Mouse (Mus musculus): ENCODE data around the gene Tns2. TPM values are rescaled to one million over a fixed set of nuclear protein-coding genes. Genes with fewer than 3 reads are reported as not detected.

Tns2 gene
- total and polyA plus RNA-seq, 2 experiments from 2014 or later, result 5.0 to 8.4 TPM

- peaks cover 62% of the 10 kb centered on the region for H3K36me3 ChIP-seq (ENCODE audit: insufficient read depth)
- H3K4me1 ChIP-seq (ENCODE audit: insufficient read depth), result no peaks in the 10 kb centered on the region
- H3K27ac ChIP-seq (ENCODE audit: low read depth, low read length), result peak overlapping the region; percentile 59
- no peak overlapping the region for H3K9ac ChIP-seq
- TF ChIP-seq CTCF (IDR thresholded peaks at IDR 0.05; ENCODE audit: low read depth), result no peak
- H3K27me3 ChIP-seq (ENCODE audit: insufficient read depth, low read length), result no peaks in the 10 kb centered on the region
- DNase-seq (peak; percentile 54), ATAC-seq (peak; percentile 51)
- 47% methylated on average over 11 of the region's 11 CpGs for WGBS
- H3K4me3 ChIP-seq (ENCODE audit: low read depth, low read length), result no peak overlapping the region
- H3K9me3 ChIP-seq (ENCODE audit: low read length), result no peaks in the 10 kb centered on the region
- H3K4me2 ChIP-seq (ENCODE audit: low read depth), result no peak overlapping the region
Observed at GRCm38 (mm10) chr15:102116753-102117415, 16.7 kb downstream of the Tns2 start.

- no peaks in the 10 kb centered on the region for H3K9me3 ChIP-seq (ENCODE audit: low read length)
- 74% methylated on average over 19 of the region's 19 CpGs for WGBS
- H3K4me1 ChIP-seq (ENCODE audit: insufficient read depth), result no peaks in the 10 kb centered on the region
- peaks cover 68% of the 10 kb centered on the region for H3K36me3 ChIP-seq (ENCODE audit: insufficient read depth)
- H3K4me3 ChIP-seq (ENCODE audit: low read depth, low read length), result no peak overlapping the region
- TF ChIP-seq CTCF (IDR thresholded peaks at IDR 0.05; ENCODE audit: low read depth), result peak; percentile 65
- peak; percentile 27; the same call in 1 of the 2 replicates for ATAC-seq
- no peak for DNase-seq
- peak overlapping the region; percentile 59 for H3K27ac ChIP-seq (ENCODE audit: low read depth, low read length)
- no peak overlapping the region for H3K4me2 ChIP-seq (ENCODE audit: low read depth)
- no peaks in the 10 kb centered on the region for H3K27me3 ChIP-seq (ENCODE audit: insufficient read depth, low read length)
- no peak overlapping the region for H3K9ac ChIP-seq
Observed at GRCm38 (mm10) chr15:102117461-102118443, 17.5 kb downstream of the Tns2 start.

- H3K4me2 ChIP-seq (ENCODE audit: low read depth), result no peak overlapping the region
- WGBS, result 80% methylated on average over 4 of the region's 4 CpGs
Observed at GRCm38 (mm10) chr15:102118591-102118990, 18.4 kb downstream of the Tns2 start.

GRCm38 (mm10) chr15:102119121-102119830, 19.1 kb downstream of the Tns2 start:
- no peaks in the 10 kb centered on the region for H3K9me3 ChIP-seq (ENCODE audit: low read length)
- TF ChIP-seq CTCF (IDR thresholded peaks at IDR 0.05; ENCODE audit: low read depth), result no peak
- no peak overlapping the region for H3K4me3 ChIP-seq (ENCODE audit: low read depth, low read length)
- H3K27ac ChIP-seq (ENCODE audit: low read depth, low read length), result no peak overlapping the region
- H3K4me2 ChIP-seq (ENCODE audit: low read depth), result no peak overlapping the region
- WGBS, result 76% methylated on average over 8 of the region's 8 CpGs
- DNase-seq (no peak), ATAC-seq (peak; percentile 44; the same call in 1 of the 2 replicates)
- H3K27me3 ChIP-seq (ENCODE audit: insufficient read depth, low read length), result no peaks in the 10 kb centered on the region
- H3K4me1 ChIP-seq (ENCODE audit: insufficient read depth), result no peaks in the 10 kb centered on the region
- no peak overlapping the region for H3K9ac ChIP-seq
- H3K36me3 ChIP-seq (ENCODE audit: insufficient read depth), result peaks cover 74% of the 10 kb centered on the region

More at GRCm38 (mm10) chr15:102118591-102118990, 18.4 kb downstream of the Tns2 start:
- Histone ChIP-seq H3K9me3 (ENCODE audit: low read length) (no peaks in the 10 kb centered on the region), H3K9ac (no peak overlapping the region), H3K4me1 (ENCODE audit: insufficient read depth) (no peaks in the 10 kb centered on the region), H3K27me3 (ENCODE audit: insufficient read depth, low read length) (no peaks in the 10 kb centered on the region), H3K4me3 (ENCODE audit: low read depth, low read length) (no peak overlapping the region), H3K27ac (ENCODE audit: low read depth, low read length) (no peak overlapping the region), H3K36me3 (ENCODE audit: insufficient read depth) (peaks cover 73% of the 10 kb centered on the region)
- no peak for ATAC-seq
- TF ChIP-seq CTCF (IDR thresholded peaks at IDR 0.05; ENCODE audit: low read depth), result no peak
- no peak for DNase-seq

- no peak overlapping the region for H3K9ac ChIP-seq
- ATAC-seq, result no peak
- WGBS, result 64% methylated on average over 2 of the region's 2 CpGs
- no peak for DNase-seq
- no peaks in the 10 kb centered on the region for H3K27me3 ChIP-seq (ENCODE audit: insufficient read depth, low read length)
- no peak overlapping the region for H3K4me2 ChIP-seq (ENCODE audit: low read depth)
- H3K9me3 ChIP-seq (ENCODE audit: low read length), result no peaks in the 10 kb centered on the region
- H3K36me3 ChIP-seq (ENCODE audit: insufficient read depth), result peaks cover 78% of the 10 kb centered on the region
- no peak overlapping the region for H3K4me3 ChIP-seq (ENCODE audit: low read depth, low read length)
- no peak for TF ChIP-seq CTCF (IDR thresholded peaks at IDR 0.05; ENCODE audit: low read depth)
- H3K27ac ChIP-seq (ENCODE audit: low read depth, low read length), result no peak overlapping the region
- H3K4me1 ChIP-seq (ENCODE audit: insufficient read depth), result no peaks in the 10 kb centered on the region
Observed at GRCm38 (mm10) chr15:102119831-102120170, 19.6 kb downstream of the Tns2 start.

GRCm38 (mm10) chr15:102120530-102120929, 20.3 kb downstream of the Tns2 start:
- H3K4me3 ChIP-seq (ENCODE audit: low read depth, low read length), result no peak overlapping the region
- H3K36me3 ChIP-seq (ENCODE audit: insufficient read depth), result peaks cover 81% of the 10 kb centered on the region
- WGBS, result 90% methylated on average over 5 of the region's 5 CpGs
- ATAC-seq (no peak), DNase-seq (no peak)
- no peaks in the 10 kb centered on the region for H3K4me1 ChIP-seq (ENCODE audit: insufficient read depth)
- no peaks in the 10 kb centered on the region for H3K9me3 ChIP-seq (ENCODE audit: low read length)
- TF ChIP-seq CTCF (IDR thresholded peaks at IDR 0.05; ENCODE audit: low read depth), result no peak
- H3K4me2 ChIP-seq (ENCODE audit: low read depth), result no peak overlapping the region
- H3K27me3 ChIP-seq (ENCODE audit: insufficient read depth, low read length), result no peaks in the 10 kb centered on the region
- no peak overlapping the region for H3K27ac ChIP-seq (ENCODE audit: low read depth, low read length)
- H3K9ac ChIP-seq, result no peak overlapping the region
